Mouse (Mus musculus) liver, adult 2 months (tissue): Measurements from ENCODE around the gene Cchcr1.

Source experiments
- CTCF ChIP-seq: fragments of 200-500 bp; IDR thresholded peaks from 2 replicates; pipeline ENCODE4 v1.5.1; 2011; ENCODE audit warnings: low read depth, low read length, control low read depth
- POLR2A ChIP-seq: fragments of 200-500 bp; IDR thresholded peaks from 2 replicates; pipeline ENCODE4 v1.6.1; 2011; ENCODE audit warnings: low read length, control low read depth; ENCODE audit not compliant: insufficient read depth; ENCODE audit errors: extremely low read depth

DNA sequence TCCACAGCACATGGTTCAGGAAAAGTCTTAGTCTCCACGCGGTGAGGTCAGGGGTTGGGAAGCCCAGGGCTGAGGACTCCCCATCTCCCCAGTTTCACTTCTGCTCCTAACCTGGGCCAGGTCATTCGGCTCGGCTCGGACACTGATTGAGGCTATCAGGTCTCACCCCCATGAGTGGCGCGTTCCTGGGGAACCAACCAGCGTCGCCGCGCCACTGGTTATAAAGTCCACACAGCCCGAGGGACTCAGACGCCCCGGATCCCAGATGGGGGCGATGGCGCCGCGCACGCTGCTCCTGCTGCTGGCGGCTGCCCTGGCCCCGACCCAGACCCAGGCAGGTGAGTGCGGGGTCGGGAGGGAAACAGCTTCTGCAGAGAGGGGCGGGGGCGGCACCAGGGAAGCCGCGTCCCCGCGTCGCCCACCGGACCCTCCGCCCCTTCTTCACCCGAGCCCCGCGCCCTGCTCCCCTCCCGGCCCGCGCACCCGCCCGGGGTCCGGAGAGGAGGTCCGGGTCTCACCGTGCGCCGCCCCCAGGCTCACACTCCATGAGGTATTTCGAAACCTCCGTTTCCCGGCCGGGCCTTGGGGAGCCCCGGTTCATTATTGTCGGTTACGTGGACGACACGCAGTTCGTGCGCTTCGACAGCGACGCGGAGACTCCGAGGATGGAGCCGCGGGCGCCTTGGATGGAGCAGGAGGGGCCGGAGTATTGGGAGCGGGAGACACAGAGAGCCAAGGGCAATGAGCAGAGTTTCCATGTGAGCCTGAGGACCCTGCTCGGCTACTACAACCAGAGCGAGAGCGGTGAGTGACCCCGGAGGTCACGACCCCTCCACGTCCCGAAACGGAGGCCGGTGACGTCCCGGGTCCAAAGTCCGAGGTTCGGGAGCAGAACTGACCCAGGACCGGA is 46.8 kb upstream of the Cchcr1 start, which contains the start of gene H2-Q10:
- TF ChIP-seq CTCF, result no peak
- peak; percentile 97 for TF ChIP-seq POLR2A
